Mouse (Mus musculus) thymus, adult 2 months (tissue): ENCODE results near the gene Ccdc137.

Experiments used
- CTCF ChIP-seq: fragments of 200-500 bp; IDR thresholded peaks from 2 replicates; pipeline ENCODE4 v1.5.1; 2012; ENCODE audit warnings: mild to moderate bottlenecking, control low read depth, low read length, moderate library complexity, borderline replicate concordance; ENCODE audit not compliant: control insufficient read depth, poor library complexity, insufficient read depth; ENCODE audit errors: extremely low read depth
- POLR2A ChIP-seq: fragments of 200-500 bp; IDR thresholded peaks from 2 replicates; pipeline ENCODE4 v1.6.1; 2012; ENCODE audit warnings: mild to moderate bottlenecking, low read length, control low read depth, moderate library complexity; ENCODE audit not compliant: control insufficient read depth, poor library complexity, insufficient read depth; ENCODE audit errors: extremely low read depth

DNA sequence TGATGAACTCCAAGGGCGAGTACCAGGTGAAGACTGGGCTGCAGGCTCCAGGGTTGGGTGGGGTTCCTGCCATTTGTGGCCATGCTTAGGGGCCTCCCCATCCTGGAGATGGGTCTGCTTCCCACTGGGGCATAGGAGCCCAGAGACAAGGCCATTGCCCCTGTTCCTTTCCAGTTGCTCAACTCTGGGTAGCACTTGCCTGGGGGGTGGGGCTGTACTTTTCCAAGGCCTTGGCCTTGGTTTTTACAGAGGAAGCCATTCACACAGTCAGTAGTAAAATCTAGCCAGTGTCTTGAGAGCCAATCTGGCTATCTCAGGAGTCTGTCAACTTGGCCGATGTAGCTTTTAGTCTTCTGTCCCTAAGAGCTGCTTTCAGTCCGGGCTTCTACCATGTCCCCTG lies 39.5 kb downstream of the Ccdc137 start:
- TF ChIP-seq CTCF (no peak), POLR2A (no peak)
